Mouse (Mus musculus) G1E-ER4 (cell line): ENCODE data around the gene Gm20441. TPM values are rescaled to one million over a fixed set of nuclear protein-coding genes. Genes with fewer than 3 reads are reported as not detected.

ENCODE experiments used
- GATA1 ChIP-seq: IDR thresholded peaks from one replicate; pipeline ENCODE4 v1.8.0; 2012; ENCODE audit warnings: low read length, inconsistent platforms
- polyA plus RNA-seq: library from polyadenylated mRNA; stranded (reverse); fragments of >175 nt; gene quantifications from 2 replicates; pipeline ENCODE4 v1.2.3, GENCODE M21; 2012

The Gm20441 gene
- polyA plus RNA-seq, 1 experiment = not detected

DNA sequence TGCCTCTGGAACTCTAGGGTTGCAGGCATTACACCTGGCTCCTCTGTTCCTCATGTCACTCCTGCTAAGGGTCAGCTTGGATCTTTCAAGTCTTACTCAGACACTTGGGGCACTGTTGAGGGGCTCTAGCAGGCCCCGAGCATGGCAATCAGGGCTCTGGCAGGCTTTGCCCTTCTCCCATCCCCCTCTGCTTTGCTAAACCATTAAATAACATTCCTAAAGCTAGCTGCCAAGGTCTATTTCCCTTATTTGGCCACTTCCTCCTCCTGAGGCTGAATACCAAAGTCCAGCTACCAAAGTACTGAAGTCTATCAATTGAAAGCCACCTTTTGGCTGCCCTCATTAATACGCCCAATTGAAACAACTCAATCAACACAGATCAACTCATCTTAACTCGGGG, 14.1 kb upstream of the Gm20441 start:
- no peak for TF ChIP-seq GATA1

DNA sequence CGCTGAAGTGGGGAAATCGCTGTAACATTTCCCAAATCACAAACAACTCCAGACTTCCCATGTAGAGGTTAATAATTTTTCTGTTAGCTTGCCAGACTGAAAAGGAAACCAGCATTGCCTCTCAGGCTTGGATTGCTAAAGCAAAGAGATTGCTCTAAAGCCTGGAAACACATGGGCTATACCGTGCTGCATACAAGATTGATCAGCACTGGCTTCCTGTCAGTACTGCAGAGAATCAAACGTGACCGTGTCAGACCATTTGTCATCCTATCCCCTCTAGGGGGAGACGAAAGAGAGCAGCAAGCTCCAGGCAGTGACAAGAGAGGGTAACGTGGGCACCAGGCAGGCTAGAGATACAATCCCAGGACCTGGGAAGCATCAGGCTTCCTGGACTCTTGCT, 10.0 kb upstream of the Gm20441 start:
- TF ChIP-seq GATA1 = no peak

DNA sequence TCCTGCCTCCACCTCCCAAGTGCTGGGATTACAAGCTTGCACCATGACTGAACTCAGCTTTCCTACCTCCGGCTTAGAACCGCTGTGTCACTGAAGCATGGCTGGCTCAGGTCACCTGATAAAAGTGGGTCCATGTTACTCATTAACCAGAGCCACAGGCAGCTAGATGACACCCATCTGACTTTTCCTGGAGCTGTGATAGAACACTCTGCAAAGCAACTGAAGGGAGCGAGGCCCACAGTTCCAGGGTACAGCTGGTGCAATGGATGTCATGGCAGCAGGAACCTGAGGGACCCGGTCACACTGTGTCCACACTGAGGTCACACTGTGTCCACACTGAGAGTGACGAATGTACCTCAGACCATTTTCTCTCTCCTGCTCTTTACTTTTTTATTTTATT, 9.1 kb upstream of the Gm20441 start:
- no peak for TF ChIP-seq GATA1

DNA sequence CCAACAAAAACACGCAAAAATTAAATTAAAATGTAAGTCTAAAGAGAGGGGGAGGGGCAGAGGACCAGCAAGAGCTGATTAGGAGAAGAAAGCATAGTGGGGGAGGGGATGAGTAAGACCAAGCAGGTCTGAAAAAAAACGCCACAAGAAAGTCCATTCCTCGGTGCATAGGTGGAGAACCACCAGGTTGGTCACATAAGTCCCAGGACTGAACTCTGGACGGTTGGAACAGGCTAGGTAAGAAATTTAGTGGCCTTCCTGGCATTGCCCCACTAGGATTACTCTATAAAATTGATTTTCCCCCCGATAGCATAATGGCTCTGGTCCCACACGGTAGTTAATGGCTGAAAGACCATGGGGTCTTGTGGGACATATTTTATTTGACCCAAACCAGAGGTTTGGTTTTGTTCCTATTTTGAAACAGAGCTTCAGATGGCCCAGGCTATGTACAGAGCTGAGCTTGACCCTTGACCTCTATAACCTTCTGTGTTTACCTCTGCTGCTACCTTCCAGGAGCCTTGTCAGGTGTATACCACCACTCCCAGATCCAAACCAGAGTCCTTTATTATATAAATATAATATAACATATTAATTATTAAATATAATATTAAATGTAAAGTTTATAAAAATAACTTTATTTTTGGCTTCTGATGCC, 8.5 kb upstream of the Gm20441 start:
- TF ChIP-seq GATA1 = no peak

DNA sequence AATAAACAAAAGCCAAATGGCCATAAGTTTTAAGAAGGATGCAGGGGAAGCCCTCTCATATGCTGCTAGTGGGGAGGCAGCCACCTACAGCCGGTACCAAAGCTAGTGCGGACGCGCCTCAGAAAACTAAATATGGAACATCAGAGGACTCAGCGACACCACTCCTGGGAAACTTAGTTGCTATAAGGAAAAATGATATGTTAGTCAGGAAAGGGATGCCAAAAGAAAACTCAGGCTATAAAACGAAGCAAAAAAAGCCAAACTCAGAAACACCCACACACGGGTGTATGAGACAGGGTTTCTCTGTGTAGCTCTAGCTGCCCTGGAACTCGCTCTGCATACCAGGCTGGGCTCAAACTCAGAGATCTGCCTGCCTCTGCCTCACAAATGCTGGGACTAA, 7.5 kb upstream of the Gm20441 start:
- no peak for TF ChIP-seq GATA1

DNA sequence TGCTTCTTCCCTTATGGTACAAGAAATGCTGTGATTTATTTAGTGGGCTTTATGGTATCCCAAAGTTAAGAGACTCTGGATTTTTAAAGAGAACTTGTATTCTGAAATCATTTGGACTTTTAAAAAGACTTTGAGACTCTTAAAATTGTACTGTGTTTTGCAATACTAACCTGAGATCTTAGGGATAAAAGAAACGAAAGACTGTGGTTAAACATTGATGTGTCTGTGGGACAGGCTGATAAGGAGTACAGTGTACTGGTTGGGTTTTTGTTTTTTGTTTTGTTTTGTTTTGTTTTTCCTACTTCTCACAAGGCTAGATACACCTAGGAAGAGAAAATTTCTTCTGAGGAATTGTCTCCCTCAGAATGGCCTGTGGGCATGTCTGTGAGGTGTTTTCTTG, 4.7 kb upstream of the Gm20441 start:
- no peak for TF ChIP-seq GATA1

DNA sequence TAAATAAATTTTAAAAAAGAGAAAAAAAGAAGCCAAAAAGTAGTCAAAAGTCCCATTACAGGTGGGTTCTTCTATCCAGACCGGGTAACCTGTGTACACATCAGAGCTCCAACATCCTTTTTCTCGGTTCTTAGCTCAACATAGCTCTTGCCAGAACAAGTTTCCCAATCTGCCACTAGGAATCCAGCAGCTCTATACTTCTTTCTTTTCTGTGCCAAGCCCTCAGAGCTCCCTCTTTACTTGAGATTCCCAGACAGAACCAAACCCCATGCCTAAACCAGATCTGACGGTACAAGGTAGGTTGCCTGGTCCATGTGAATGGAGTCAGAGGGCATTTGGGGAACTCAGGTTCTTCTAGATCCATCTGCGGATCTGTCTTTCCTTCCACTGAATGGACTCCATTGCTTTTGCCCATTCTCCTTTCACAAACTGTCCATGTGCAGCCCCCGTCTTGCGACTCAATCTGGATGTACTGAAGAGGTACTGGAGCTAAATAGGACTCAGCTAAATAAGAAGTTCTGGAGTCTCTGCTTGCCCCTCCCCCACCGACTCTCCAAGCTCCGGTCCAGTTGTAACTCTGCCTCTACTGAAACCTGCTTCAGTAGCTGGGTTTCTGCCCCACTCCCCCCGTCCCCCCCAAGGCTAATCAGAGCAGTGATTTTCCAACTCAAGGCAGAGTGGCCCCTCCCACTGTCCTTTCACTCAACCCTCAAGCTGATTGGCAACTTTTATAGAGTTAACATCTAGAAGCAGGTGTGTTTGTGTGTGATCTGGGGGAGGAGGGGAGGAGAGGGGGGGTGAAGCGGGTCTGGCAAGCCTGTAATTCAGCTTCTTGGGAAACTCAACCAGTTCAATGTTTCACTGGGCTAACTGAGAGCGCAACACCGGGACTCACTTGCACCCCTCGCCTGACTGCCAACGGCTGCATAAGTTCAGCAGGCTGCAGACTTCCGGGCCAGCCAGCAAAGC, 1.3 kb downstream of the Gm20441 start:
- TF ChIP-seq GATA1 = no peak

DNA sequence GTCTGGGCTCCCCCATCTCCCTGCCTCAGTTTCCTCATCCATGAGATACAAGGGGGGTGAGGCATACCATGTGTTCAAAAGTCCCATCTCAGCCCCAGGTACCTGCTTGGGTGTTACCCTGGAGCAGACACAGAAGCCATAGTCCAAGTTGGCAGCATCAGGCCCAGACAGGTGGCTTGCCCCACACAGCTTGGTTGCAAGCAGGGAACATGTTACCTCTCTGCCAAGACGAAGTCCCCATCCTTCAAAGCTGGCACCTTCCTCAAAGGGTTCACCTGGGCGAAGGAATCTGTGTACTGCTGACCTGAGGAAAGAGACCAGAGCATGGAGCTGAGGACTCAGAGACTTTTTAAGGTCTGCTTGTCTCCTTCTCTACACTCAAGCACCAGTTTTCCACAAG, 2.9 kb downstream of the Gm20441 start:
- TF ChIP-seq GATA1 = no peak

DNA sequence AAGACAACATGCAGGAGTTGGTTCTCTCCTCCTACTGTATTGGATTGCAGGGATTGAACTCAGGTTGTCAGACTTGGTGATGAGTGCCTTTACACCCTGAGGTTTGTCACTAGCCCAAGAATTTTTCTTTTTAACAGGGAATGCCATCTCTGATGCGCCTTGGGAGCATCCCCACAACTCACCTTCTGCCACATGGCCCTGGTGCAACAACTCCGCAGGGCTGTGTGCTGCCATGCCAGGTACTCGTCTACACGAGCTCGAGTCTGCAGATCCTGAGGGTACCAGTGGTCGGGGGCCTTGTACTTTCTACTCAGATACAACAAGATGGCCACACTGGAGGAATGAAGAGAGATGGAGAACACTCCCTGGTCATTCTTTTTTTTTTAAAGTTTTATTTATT, 4.2 kb downstream of the Gm20441 start:
- no peak for TF ChIP-seq GATA1

DNA sequence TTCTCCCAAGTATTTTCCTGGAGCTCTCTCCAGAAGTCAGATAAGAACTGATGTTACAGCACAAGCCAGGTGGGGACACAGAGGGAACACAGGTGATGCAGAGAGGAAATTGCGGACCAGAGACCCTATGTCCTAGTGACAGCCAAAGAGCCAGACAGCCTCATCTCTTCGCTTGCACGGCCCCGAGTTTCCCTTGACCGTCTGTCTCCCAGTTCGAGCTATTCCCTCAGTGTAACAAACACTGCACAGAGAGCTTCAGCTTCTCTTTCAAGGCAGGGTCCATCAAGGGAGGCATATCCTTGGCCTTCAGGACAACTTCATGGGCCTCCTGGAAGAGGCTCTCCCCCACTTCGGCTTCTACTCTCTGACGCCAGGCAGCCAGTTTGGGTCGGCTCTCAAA, 6.2 kb downstream of the Gm20441 start:
- no peak for TF ChIP-seq GATA1

DNA sequence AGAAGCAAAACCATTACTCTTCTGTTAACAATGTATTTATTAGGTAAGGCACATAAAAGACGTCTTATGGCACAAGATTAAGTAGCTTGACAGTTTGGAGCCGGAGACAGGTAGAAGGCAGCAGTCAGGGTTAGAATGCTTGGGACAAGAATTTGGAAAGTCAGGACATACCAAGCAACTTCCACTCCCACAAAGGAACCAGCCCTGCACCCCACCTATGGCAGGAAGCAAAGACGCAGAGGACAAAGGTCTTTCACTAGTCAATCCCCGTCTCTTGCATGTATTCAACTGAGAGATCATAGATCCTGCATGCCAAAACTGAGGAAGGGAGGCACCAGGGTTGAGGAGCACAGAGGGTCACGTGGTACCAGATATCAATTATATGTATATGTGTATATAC, 6.7 kb downstream of the Gm20441 start:
- no peak for TF ChIP-seq GATA1

DNA sequence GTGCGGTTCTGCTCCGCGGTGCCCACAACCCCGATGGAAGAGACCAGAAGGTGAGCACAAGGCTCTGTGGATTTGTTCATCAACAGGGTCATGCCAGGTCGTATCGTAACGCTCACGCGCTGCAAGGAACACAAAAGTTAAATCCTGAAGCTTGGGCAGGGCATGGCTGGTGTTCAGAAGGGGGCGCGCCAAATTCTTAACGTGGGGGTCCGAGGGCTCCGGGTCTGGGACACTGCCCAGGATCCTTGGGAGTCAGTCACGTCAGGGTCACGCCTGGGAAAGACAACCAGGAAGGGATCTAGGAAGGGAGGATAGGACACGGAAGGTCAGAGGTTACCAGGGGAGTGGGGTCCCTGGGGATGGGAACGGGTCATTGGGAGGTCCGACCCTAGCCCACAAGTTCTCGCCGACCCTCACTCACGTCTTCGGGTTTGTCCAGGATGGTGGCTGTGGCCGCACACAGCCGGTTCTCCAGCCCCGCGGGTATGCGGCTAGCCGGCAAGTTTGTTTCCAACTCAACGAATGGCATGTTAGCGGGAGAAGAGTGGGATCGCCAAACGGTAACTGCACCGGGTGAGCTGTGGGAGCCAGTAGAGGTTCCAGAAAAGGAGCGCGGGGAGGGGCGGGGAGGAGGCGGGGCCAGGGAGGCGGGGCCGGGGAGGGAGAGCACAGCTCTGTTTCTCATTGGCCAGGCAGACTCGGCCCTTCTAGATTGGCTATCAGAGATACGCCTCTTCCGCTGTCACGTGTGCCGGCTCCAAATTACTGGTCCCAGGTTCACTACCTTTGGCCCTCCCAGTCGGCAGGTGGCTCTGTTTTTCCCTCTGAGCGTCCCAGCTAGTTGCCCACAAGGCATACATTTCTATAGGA, 7.7 kb downstream of the Gm20441 start, which contains the start of gene Ddt:
Gene Ddt, minus strand, starts transcription at position 620 of the 870 bp plus-strand sequence.
- no peak for TF ChIP-seq GATA1

DNA sequence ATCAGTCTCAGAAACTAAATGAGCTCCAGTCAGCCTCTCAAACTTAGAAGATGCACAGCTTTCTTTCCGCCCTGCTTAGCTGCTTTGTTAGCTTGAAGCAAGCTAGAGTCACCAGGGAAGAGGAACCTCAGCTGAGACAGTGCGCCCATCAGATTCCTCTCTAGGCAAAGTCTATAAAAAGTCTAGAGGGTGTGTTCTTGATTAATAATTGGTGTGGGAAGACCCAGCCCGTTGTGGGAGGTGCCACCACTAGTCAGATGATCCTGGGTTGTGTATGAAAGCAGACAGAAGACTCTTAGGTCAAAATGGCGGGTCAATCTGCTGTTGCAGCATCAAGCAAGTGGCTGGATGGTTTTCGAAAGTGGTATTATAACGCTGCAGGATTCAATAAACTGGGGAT, 13.9 kb downstream of the Gm20441 start:
- TF ChIP-seq GATA1 = no peak

DNA sequence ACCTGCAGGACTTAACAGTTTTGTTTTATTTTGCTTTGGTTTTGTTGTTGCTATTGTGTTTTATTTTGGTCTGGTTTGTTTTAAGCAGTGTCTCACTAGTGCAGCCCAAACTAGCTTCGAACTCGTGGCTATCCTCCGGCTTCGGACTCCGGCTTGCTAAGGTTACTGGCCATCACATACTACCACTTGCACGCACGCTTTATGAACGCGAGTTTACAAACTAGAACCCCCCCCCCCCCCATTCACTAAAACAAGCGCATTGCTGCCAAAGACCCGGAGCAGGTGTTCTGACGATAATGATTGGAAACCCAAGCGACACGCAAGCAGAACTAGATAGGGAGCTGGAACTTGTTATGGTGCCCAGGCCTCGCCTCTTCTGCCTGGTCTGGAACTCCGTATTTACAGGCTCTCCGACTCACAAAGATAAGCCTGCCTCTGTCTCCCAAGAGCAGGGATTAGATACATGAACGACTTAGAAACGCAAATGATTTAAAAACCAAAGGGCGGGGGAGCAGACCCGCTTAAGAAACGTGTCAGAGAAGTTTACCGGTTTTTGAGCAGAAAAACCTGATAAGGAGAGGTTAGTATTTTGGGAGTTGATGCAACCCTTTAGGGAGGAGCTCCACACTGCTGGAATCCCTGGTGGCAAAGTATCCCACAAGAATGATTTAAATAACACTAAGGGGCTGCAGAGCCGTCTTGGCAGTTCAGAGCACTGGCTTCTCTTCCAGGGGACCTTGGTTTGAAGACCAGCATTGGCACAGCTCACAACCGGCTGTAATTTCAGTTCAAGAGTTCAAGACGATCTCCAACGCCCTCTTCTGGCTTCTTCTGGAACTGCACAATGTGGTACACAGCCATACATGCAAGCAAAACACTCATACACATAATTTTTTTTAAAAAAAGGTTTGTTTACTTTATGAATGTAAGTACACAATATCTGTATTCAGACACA, 16.0 kb downstream of the Gm20441 start:
- TF ChIP-seq GATA1 = no peak
